Mouse (Mus musculus) MEL (cell line): ENCODE results near the gene Spem1. TPM values are rescaled to one million over a fixed set of nuclear protein-coding genes. Genes with fewer than 3 reads are reported as not detected.

Source experiments
- DNase-seq: peaks from one replicate; pipeline ENCODE4 v3.0.0; 2011; ENCODE audit warnings: low read depth, low spot score
- H3K27ac ChIP-seq: 2 replicates; pipeline ENCODE4 v1.5.1; 2012; ENCODE audit warnings: low read depth, mild to moderate bottlenecking, control low read depth, low read length, moderate library complexity; ENCODE audit not compliant: control insufficient read depth
- H3K27me3 ChIP-seq, 2 experiments: fragments of 150-350 bp in 1 of 2; sonication (generic) in 1 of 2; 2 replicates each; pipeline ENCODE4 v1.6.1; 2012; ENCODE audit warnings: low read length in 2 of 2, mild to moderate bottlenecking in 2 of 2, improper control_type of control experiment in 1 of 2, moderate library complexity in 1 of 2; ENCODE audit not compliant: insufficient read depth in 2 of 2, control insufficient read depth in 1 of 2
- H3K36me3 ChIP-seq, 2 experiments: 2 replicates each; pipeline ENCODE4 v1.6.1; 2012 to 2014; ENCODE audit warnings: low read length in 2 of 2, improper control_type of control experiment in 1 of 2, inconsistent platforms in 1 of 2, mild to moderate bottlenecking in 1 of 2; ENCODE audit not compliant: insufficient read depth in 2 of 2, control insufficient read depth in 1 of 2
- H3K4me1 ChIP-seq, 2 experiments: fragments of 150-350 bp in 1 of 2; sonication (generic) in 1 of 2; 2 replicates each; pipeline ENCODE4 v1.6.1; 2012; ENCODE audit warnings: low read length in 2 of 2, improper control_type of control experiment in 1 of 2, mild to moderate bottlenecking in 1 of 2; ENCODE audit not compliant: insufficient read depth in 2 of 2, control insufficient read depth in 1 of 2
- H3K4me3 ChIP-seq, 2 experiments: fragments of 150-350 bp in 1 of 2; sonication (generic) in 1 of 2; 2 replicates each; pipeline ENCODE4 v1.5.1; 2012; ENCODE audit warnings: low read depth in 2 of 2, low read length in 2 of 2, mild to moderate bottlenecking in 2 of 2, moderate library complexity in 2 of 2, control low read depth in 1 of 2, improper control_type of control experiment in 1 of 2; ENCODE audit not compliant: control insufficient read depth in 1 of 2, insufficient read depth in 1 of 2
- H3K79me2 ChIP-seq: 2 replicates; pipeline ENCODE4 v1.6.1; 2012; ENCODE audit warnings: mild to moderate bottlenecking, low read length, moderate library complexity; ENCODE audit not compliant: control insufficient read depth, poor library complexity, insufficient read depth
- H3K9ac ChIP-seq: 2 replicates; pipeline ENCODE4 v1.6.1; 2012; ENCODE audit warnings: low read depth, mild to moderate bottlenecking, control low read depth, low read length, moderate library complexity; ENCODE audit not compliant: control insufficient read depth, poor library complexity, severe bottlenecking
- H3K9me3 ChIP-seq: fragments of 150-350 bp; sonication (generic); replicated peaks from 2 replicates; pipeline ENCODE4 v1.6.1; 2012; ENCODE audit warnings: mild to moderate bottlenecking, low read length, improper control_type of control experiment, moderate library complexity; ENCODE audit not compliant: insufficient read depth
- BHLHE40 ChIP-seq: IDR thresholded peaks from 2 replicates; pipeline ENCODE4 v1.6.1; 2012; ENCODE audit warnings: low read depth, mild to moderate bottlenecking, inconsistent platforms, low read length, improper control_type of control experiment, borderline replicate concordance
- CTCF ChIP-seq, 3 experiments: IDR thresholded peaks in 2 of 3; conservative IDR thresholded peaks in 1 of 3; 2 replicates each; pipeline ENCODE4 v1.5.1; 2011 to 2012; ENCODE audit warnings: low read length in 3 of 3, low read depth in 2 of 3, mild to moderate bottlenecking in 2 of 3, improper control_type of control experiment in 1 of 3, inconsistent platforms in 1 of 3, mixed read lengths in 1 of 3, moderate library complexity in 1 of 3; ENCODE audit not compliant: control insufficient read depth in 1 of 3, insufficient read depth in 1 of 3, poor library complexity in 1 of 3, severe bottlenecking in 1 of 3
- E2F4 ChIP-seq: IDR thresholded peaks from 2 replicates; pipeline ENCODE4 v1.6.1; 2011; ENCODE audit warnings: low read depth, low read length, improper control_type of control experiment, borderline replicate concordance
- ELF1 ChIP-seq: IDR thresholded peaks from 2 replicates; pipeline ENCODE4 v1.6.1; 2014; ENCODE audit warnings: low read depth, mild to moderate bottlenecking, inconsistent platforms, low read length, improper control_type of control experiment, moderate library complexity
- EP300 ChIP-seq, 2 experiments: IDR thresholded peaks; 2 replicates each; pipeline ENCODE4 v1.6.1; 2011; ENCODE audit warnings: improper control_type of control experiment in 2 of 2, low read length in 2 of 2, low read depth in 1 of 2, mild to moderate bottlenecking in 1 of 2
- ETS1 ChIP-seq: IDR thresholded peaks from 2 replicates; pipeline ENCODE4 v1.6.1; 2012; ENCODE audit warnings: low read depth, mild to moderate bottlenecking, inconsistent platforms, low read length, improper control_type of control experiment, moderate library complexity
- GATA1 ChIP-seq: IDR thresholded peaks from 2 replicates; pipeline ENCODE4 v1.6.1; 2011; ENCODE audit warnings: low read depth, low read length, improper control_type of control experiment
- JUND ChIP-seq: IDR thresholded peaks from 2 replicates; pipeline ENCODE4 v1.6.1; 2011; ENCODE audit warnings: low read depth, mild to moderate bottlenecking, improper control_type of control experiment, low read length
- KAT2A ChIP-seq: conservative IDR thresholded peaks from 2 replicates; pipeline ENCODE4 v1.6.1; 2012; ENCODE audit warnings: low read depth, low read length, improper control_type of control experiment, inconsistent platforms
- MAX ChIP-seq: IDR thresholded peaks from 2 replicates; pipeline ENCODE4 v1.6.1; 2011; ENCODE audit warnings: low read length, improper control_type of control experiment
- MXI1 ChIP-seq: IDR thresholded peaks from 2 replicates; pipeline ENCODE4 v1.6.1; 2011; ENCODE audit warnings: mild to moderate bottlenecking, low read depth, low read length, improper control_type of control experiment
- MYC ChIP-seq: IDR thresholded peaks from 2 replicates; pipeline ENCODE4 v1.6.1; 2011; ENCODE audit warnings: low read depth, mild to moderate bottlenecking, low read length, improper control_type of control experiment, moderate library complexity
- NELFE ChIP-seq: IDR thresholded peaks from 2 replicates; pipeline ENCODE4 v1.6.1; 2011; ENCODE audit warnings: low read depth, low read length, improper control_type of control experiment
- NRF1 ChIP-seq: IDR thresholded peaks from 2 replicates; pipeline ENCODE4 v1.6.1; 2014; ENCODE audit warnings: low read depth, mild to moderate bottlenecking, inconsistent platforms, low read length, improper control_type of control experiment, moderate library complexity; ENCODE audit not compliant: poor library complexity, insufficient read depth, severe bottlenecking
- RCOR1 ChIP-seq: IDR thresholded peaks from 2 replicates; pipeline ENCODE4 v1.6.1; 2012; ENCODE audit warnings: low read depth, mild to moderate bottlenecking, inconsistent platforms, low read length, improper control_type of control experiment
- SIN3A ChIP-seq: IDR thresholded peaks from 2 replicates; pipeline ENCODE4 v1.6.1; 2012; ENCODE audit warnings: low read length, improper control_type of control experiment, inconsistent platforms
- SMC3 ChIP-seq: IDR thresholded peaks from 2 replicates; pipeline ENCODE4 v1.6.1; 2011; ENCODE audit warnings: low read depth, low read length, improper control_type of control experiment
- USF1 ChIP-seq: IDR thresholded peaks from 2 replicates; pipeline ENCODE4 v1.6.1; 2014; ENCODE audit warnings: low read depth, mild to moderate bottlenecking, inconsistent platforms, low read length, improper control_type of control experiment, moderate library complexity
- polyA plus RNA-seq, 2 experiments: library from polyadenylated mRNA; stranded (reverse) in 1 of 2; unstranded in 1 of 2; fragments of >175 nt in 1 of 2; fragments of >200 nt in 1 of 2; gene quantifications; 2 replicates each; pipeline versions ENCODE4 v1.2.1 to v1.2.4; 2012; ENCODE audit warnings: low replicate concordance in 2 of 2, low read depth in 1 of 2; ENCODE audit not compliant: insufficient read length in 2 of 2, insufficient read depth in 1 of 2, missing spikeins in 1 of 2
- total RNA-seq: library from RNA; depleted of rRNA; stranded (reverse); fragments of 300-350 nt; gene quantifications from 2 replicates; pipeline ENCODE4 v1.2.3, GENCODE M21; 2012

Spem1 gene
- total and polyA plus RNA-seq, 3 experiments = 0.15 to 0.19 TPM; not detected in 1

DNA sequence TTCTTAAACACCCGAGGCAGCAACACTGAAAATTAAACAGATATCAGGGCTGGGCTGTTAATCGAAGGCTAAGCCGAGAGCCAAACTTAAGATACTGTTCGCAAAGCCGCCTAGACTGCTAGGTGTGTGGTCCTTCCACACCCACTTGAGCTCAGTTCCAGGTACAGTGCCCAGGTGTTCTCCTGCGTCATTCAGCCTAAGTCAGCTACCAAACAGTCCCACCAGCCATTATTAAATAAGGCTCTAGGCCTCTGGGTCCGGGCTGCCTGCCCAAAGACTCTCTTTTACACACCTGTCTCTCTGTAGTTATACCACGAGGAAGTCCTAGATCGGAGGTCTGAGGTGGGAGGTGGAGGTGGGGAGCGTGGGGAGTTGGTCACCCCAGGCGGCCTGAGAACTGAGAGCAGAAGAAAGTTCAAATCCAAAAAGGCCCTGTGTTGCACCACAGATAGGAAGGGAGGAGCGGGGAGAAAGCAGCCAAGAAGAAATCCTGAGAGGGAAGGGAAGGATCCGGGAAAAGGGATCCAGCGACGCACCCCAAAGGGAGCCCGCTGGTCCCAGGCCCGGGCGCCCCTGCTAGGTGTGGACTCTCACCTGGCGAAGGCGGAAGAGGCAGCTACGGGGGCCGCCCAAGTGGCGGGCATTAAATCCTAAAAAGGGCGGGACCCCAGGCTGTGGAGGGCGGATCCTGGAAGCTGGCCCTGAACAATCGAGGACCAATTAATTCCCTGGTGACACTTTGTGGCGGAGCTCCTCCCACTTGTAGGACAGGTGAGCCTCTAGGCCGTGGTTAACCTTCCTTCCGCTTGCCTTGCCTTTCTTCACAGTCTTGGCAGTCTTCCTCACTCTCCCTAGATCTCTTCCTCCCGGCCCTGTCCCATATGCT lies 36.4 kb upstream of the Spem1 start, which contains the start of gene Tnk1:
Gene Tnk1, minus strand, starts transcription at position 618 of the 886 bp plus-strand sequence.
- DNase-seq = no peak
- H3K4me1 ChIP-seq = peaks cover 4 to 18% of the 10 kb centered on the region in 2 experiments; a peak in 3 of 4 replicates
- H3K27ac ChIP-seq = no peak within 1 kb of the TSS
- H3K27me3 ChIP-seq = no peaks in the 10 kb centered on the region
- no peaks in the 10 kb centered on the region for H3K79me2 ChIP-seq
- H3K4me3 ChIP-seq = no peak within 1 kb of the TSS
- TF ChIP-seq BHLHE40 (no peak), E2F4 (no peak), MAX (no peak), ELF1 (no peak), ETS1 (no peak), RCOR1 (no peak), NRF1 (no peak), KAT2A (no peak), GATA1 (no peak)
- TF ChIP-seq, all 39 proteins: peak for 0
- Histone ChIP-seq H3K36me3 (peaks cover 0 to 12% of the 10 kb centered on the region in 2 experiments; a peak in 2 of 4 replicates), H3K9me3 (no peaks in the 10 kb centered on the region), H3K9ac (no peak within 1 kb of the TSS)

DNA sequence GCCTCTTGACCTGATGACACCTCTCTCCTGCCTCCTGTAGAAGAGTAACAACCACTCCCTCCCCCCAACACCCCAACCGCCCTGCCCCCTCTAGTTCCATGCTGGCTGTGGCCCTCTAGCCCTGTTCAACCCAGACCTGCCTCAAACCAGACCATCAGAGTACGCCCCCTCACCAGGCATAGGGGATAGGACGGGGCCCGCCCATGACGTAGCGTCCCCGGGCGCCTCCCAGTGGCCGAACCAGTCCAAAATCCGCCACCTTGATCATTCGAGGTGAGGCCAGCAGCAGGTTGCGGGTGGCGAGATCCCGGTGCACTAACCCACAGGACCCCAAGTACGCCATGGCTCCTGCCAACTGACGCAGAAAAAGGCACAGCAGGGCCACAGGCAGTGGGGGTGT lies 33.4 kb upstream of the Spem1 start:
- H3K9me3 ChIP-seq = no peaks in the 10 kb centered on the region
- no peaks in the 10 kb centered on the region for H3K79me2 ChIP-seq
- TF ChIP-seq CTCF (IDR thresholded peaks at IDR 0.05 in 2 of 3, conservative IDR thresholded peaks at IDR 0.05 in 1 of 3; ENCODE audit: control insufficient read depth in 1 of 3, insufficient read depth in 1 of 3, low read depth in 2 of 3, low read length in 3 of 3, poor library complexity in 1 of 3, severe bottlenecking in 1 of 3) (peak in 2 of 3 experiments; percentile 38 to 65; a peak in 4 of 6 replicates), KAT2A (no peak)
- H3K27ac ChIP-seq = no peak overlapping the region
- peaks cover 0 to 12% of the 10 kb centered on the region in 2 experiments; a peak in 2 of 4 replicates for H3K36me3 ChIP-seq
- no peak overlapping the region for H3K4me3 ChIP-seq
- H3K9ac ChIP-seq = no peak overlapping the region
- H3K27me3 ChIP-seq = no peaks in the 10 kb centered on the region
- DNase-seq = no peak
- H3K4me1 ChIP-seq = peaks cover 7 to 21% of the 10 kb centered on the region in 2 experiments; a peak in 3 of 4 replicates

GRCm38 (mm10) chr11:69854680-69855079 lies 32.7 kb upstream of the Spem1 start:
- Histone ChIP-seq H3K4me1 (peaks cover 7 to 21% of the 10 kb centered on the region in 2 experiments; a peak in 3 of 4 replicates), H3K9me3 (no peaks in the 10 kb centered on the region), H3K27ac (peak overlapping the region; percentile 75), H3K27me3 (no peaks in the 10 kb centered on the region), H3K79me2 (no peaks in the 10 kb centered on the region), H3K9ac (no peak overlapping the region), H3K4me3 (no peak overlapping the region), H3K36me3 (peaks cover 0 to 12% of the 10 kb centered on the region in 2 experiments; a peak in 2 of 4 replicates)
- TF ChIP-seq MYC (no peak), SIN3A (no peak), NELFE (no peak), EP300 (IDR thresholded peaks at IDR 0.05; ENCODE audit: low read depth in 1 of 2, low read length in 2 of 2) (no peak), USF1 (no peak), MAX (no peak), E2F4 (no peak), SMC3 (no peak), MXI1 (no peak), GATA1 (no peak), RCOR1 (no peak), JUND (no peak)
- peak; percentile 43 for DNase-seq
